Mouse (Mus musculus) MEL (cell line): ENCODE data around the gene Wdcp. TPM values are rescaled to one million over a fixed set of nuclear protein-coding genes. Genes with fewer than 3 reads are reported as not detected.

Experiments
- DNase-seq: peaks from one replicate; pipeline ENCODE4 v3.0.0; 2011; ENCODE audit warnings: low read depth, low spot score
- H3K27ac ChIP-seq: 2 replicates; pipeline ENCODE4 v1.5.1; 2012; ENCODE audit warnings: low read depth, mild to moderate bottlenecking, control low read depth, low read length, moderate library complexity; ENCODE audit not compliant: control insufficient read depth
- H3K27me3 ChIP-seq, 2 experiments: fragments of 150-350 bp in 1 of 2; sonication (generic) in 1 of 2; 2 replicates each; pipeline ENCODE4 v1.6.1; 2012; ENCODE audit warnings: low read length in 2 of 2, mild to moderate bottlenecking in 2 of 2, improper control_type of control experiment in 1 of 2, moderate library complexity in 1 of 2; ENCODE audit not compliant: insufficient read depth in 2 of 2, control insufficient read depth in 1 of 2
- H3K36me3 ChIP-seq, 2 experiments: 2 replicates each; pipeline ENCODE4 v1.6.1; 2012 to 2014; ENCODE audit warnings: low read length in 2 of 2, improper control_type of control experiment in 1 of 2, inconsistent platforms in 1 of 2, mild to moderate bottlenecking in 1 of 2; ENCODE audit not compliant: insufficient read depth in 2 of 2, control insufficient read depth in 1 of 2
- H3K4me1 ChIP-seq, 2 experiments: fragments of 150-350 bp in 1 of 2; sonication (generic) in 1 of 2; 2 replicates each; pipeline ENCODE4 v1.6.1; 2012; ENCODE audit warnings: low read length in 2 of 2, improper control_type of control experiment in 1 of 2, mild to moderate bottlenecking in 1 of 2; ENCODE audit not compliant: insufficient read depth in 2 of 2, control insufficient read depth in 1 of 2
- H3K4me3 ChIP-seq, 2 experiments: fragments of 150-350 bp in 1 of 2; sonication (generic) in 1 of 2; 2 replicates each; pipeline ENCODE4 v1.5.1; 2012; ENCODE audit warnings: low read depth in 2 of 2, low read length in 2 of 2, mild to moderate bottlenecking in 2 of 2, moderate library complexity in 2 of 2, control low read depth in 1 of 2, improper control_type of control experiment in 1 of 2; ENCODE audit not compliant: control insufficient read depth in 1 of 2, insufficient read depth in 1 of 2
- H3K79me2 ChIP-seq: 2 replicates; pipeline ENCODE4 v1.6.1; 2012; ENCODE audit warnings: mild to moderate bottlenecking, low read length, moderate library complexity; ENCODE audit not compliant: control insufficient read depth, poor library complexity, insufficient read depth
- H3K9ac ChIP-seq: 2 replicates; pipeline ENCODE4 v1.6.1; 2012; ENCODE audit warnings: low read depth, mild to moderate bottlenecking, control low read depth, low read length, moderate library complexity; ENCODE audit not compliant: control insufficient read depth, poor library complexity, severe bottlenecking
- H3K9me3 ChIP-seq: fragments of 150-350 bp; sonication (generic); replicated peaks from 2 replicates; pipeline ENCODE4 v1.6.1; 2012; ENCODE audit warnings: mild to moderate bottlenecking, low read length, improper control_type of control experiment, moderate library complexity; ENCODE audit not compliant: insufficient read depth
- CHD2 ChIP-seq: IDR thresholded peaks from 2 replicates; pipeline ENCODE4 v1.6.1; 2011; ENCODE audit warnings: low read length, improper control_type of control experiment
- CTCF ChIP-seq, 3 experiments: IDR thresholded peaks in 2 of 3; conservative IDR thresholded peaks in 1 of 3; 2 replicates each; pipeline ENCODE4 v1.5.1; 2011 to 2012; ENCODE audit warnings: low read length in 3 of 3, low read depth in 2 of 3, mild to moderate bottlenecking in 2 of 3, improper control_type of control experiment in 1 of 3, inconsistent platforms in 1 of 3, mixed read lengths in 1 of 3, moderate library complexity in 1 of 3; ENCODE audit not compliant: control insufficient read depth in 1 of 3, insufficient read depth in 1 of 3, poor library complexity in 1 of 3, severe bottlenecking in 1 of 3
- E2F4 ChIP-seq: IDR thresholded peaks from 2 replicates; pipeline ENCODE4 v1.6.1; 2011; ENCODE audit warnings: low read depth, low read length, improper control_type of control experiment, borderline replicate concordance
- GABPA ChIP-seq: IDR thresholded peaks from 2 replicates; pipeline ENCODE4 v1.6.1; 2012; ENCODE audit warnings: low read depth, mild to moderate bottlenecking, inconsistent platforms, low read length, improper control_type of control experiment, moderate library complexity
- MAFK ChIP-seq: IDR thresholded peaks from 2 replicates; pipeline ENCODE4 v1.6.1; 2011; ENCODE audit warnings: low read depth, mild to moderate bottlenecking, low read length, improper control_type of control experiment, borderline replicate concordance
- MAX ChIP-seq: IDR thresholded peaks from 2 replicates; pipeline ENCODE4 v1.6.1; 2011; ENCODE audit warnings: low read length, improper control_type of control experiment
- MXI1 ChIP-seq: IDR thresholded peaks from 2 replicates; pipeline ENCODE4 v1.6.1; 2011; ENCODE audit warnings: mild to moderate bottlenecking, low read depth, low read length, improper control_type of control experiment
- MYB ChIP-seq: IDR thresholded peaks from 2 replicates; pipeline ENCODE4 v1.6.1; 2011; ENCODE audit warnings: mild to moderate bottlenecking, low read depth, low read length, improper control_type of control experiment
- NRF1 ChIP-seq: IDR thresholded peaks from 2 replicates; pipeline ENCODE4 v1.6.1; 2014; ENCODE audit warnings: low read depth, mild to moderate bottlenecking, inconsistent platforms, low read length, improper control_type of control experiment, moderate library complexity; ENCODE audit not compliant: poor library complexity, insufficient read depth, severe bottlenecking
- POLR2AphosphoS2 ChIP-seq: IDR thresholded peaks from 2 replicates; pipeline ENCODE4 v1.6.1; 2011; ENCODE audit warnings: low read length, improper control_type of control experiment
- POLR2AphosphoS5 ChIP-seq: IDR thresholded peaks from 2 replicates; pipeline ENCODE4 v1.6.1; 2012; ENCODE audit warnings: low read depth, borderline replicate concordance, mild to moderate bottlenecking, inconsistent platforms, low read length, moderate library complexity, mixed read lengths
- SIN3A ChIP-seq: IDR thresholded peaks from 2 replicates; pipeline ENCODE4 v1.6.1; 2012; ENCODE audit warnings: low read length, improper control_type of control experiment, inconsistent platforms
- SMC3 ChIP-seq: IDR thresholded peaks from 2 replicates; pipeline ENCODE4 v1.6.1; 2011; ENCODE audit warnings: low read depth, low read length, improper control_type of control experiment
- USF2 ChIP-seq, 2 experiments: IDR thresholded peaks; 2 replicates each; pipeline ENCODE4 v1.6.1; 2011 to 2012; ENCODE audit warnings: improper control_type of control experiment in 2 of 2, low read length in 2 of 2, borderline replicate concordance in 1 of 2, inconsistent platforms in 1 of 2, low read depth in 1 of 2, mild to moderate bottlenecking in 1 of 2; ENCODE audit not compliant: insufficient read depth in 1 of 2
- ZC3H11A ChIP-seq: IDR thresholded peaks from 2 replicates; pipeline ENCODE4 v1.6.1; 2012; ENCODE audit warnings: low read depth, mild to moderate bottlenecking, inconsistent platforms, low read length, improper control_type of control experiment
- polyA plus RNA-seq, 2 experiments: library from polyadenylated mRNA; stranded (reverse) in 1 of 2; unstranded in 1 of 2; fragments of >175 nt in 1 of 2; fragments of >200 nt in 1 of 2; gene quantifications; 2 replicates each; pipeline versions ENCODE4 v1.2.1 to v1.2.4; 2012; ENCODE audit warnings: low replicate concordance in 2 of 2, low read depth in 1 of 2; ENCODE audit not compliant: insufficient read length in 2 of 2, insufficient read depth in 1 of 2, missing spikeins in 1 of 2
- total RNA-seq: library from RNA; depleted of rRNA; stranded (reverse); fragments of 300-350 nt; gene quantifications from 2 replicates; pipeline ENCODE4 v1.2.3, GENCODE M21; 2012; rRNA removed

Wdcp gene
- total and polyA plus RNA-seq, 3 experiments, result 12.6 to 16.5 TPM; not detected in 1

DNA sequence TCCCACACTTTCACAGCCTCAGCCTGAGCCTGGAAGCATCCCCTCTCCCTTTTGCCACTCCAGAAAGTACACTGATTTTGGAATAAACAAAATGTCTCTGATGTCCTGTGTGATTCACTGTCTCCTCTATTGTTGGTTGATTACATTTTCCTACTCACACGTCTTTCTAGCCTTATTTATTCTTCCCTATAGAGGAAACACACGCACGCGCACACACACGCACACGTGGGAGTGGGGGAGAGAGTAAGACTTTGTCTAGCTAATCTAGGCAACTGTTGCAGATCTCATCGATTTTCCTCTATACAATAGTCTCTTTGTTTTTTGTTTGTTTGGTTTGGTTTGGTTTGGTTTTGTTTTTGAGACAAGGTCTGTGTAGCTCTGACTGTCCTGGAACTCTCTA is 65.3 kb downstream of the Wdcp start:
- H3K27me3 ChIP-seq, result no peaks in the 10 kb centered on the region
- H3K9ac ChIP-seq, result no peak overlapping the region
- DNase-seq, result no peak
- no peak for TF ChIP-seq USF2 (IDR thresholded peaks at IDR 0.05; ENCODE audit: borderline replicate concordance in 1 of 2, insufficient read depth in 1 of 2, low read depth in 1 of 2, low read length in 2 of 2)
- no peak for TF ChIP-seq GABPA
- no peak for TF ChIP-seq POLR2AphosphoS5
- TF ChIP-seq MYB, result no peak
- TF ChIP-seq CTCF (IDR thresholded peaks at IDR 0.05 in 2 of 3, conservative IDR thresholded peaks at IDR 0.05 in 1 of 3; ENCODE audit: control insufficient read depth in 1 of 3, insufficient read depth in 1 of 3, low read depth in 2 of 3, low read length in 3 of 3, poor library complexity in 1 of 3, severe bottlenecking in 1 of 3), result no peak
- TF ChIP-seq MAFK, result no peak
- TF ChIP-seq SIN3A, result no peak
- TF ChIP-seq CHD2, result no peak
- no peak for TF ChIP-seq E2F4
- no peak for TF ChIP-seq POLR2AphosphoS2
- no peak for TF ChIP-seq NRF1
- TF ChIP-seq ZC3H11A, result no peak
- no peak for TF ChIP-seq MXI1
- TF ChIP-seq MAX, result no peak
- no peak for TF ChIP-seq SMC3
- peak overlapping the region; percentile 76 to 79; a peak in 1 of 4 replicates for H3K4me3 ChIP-seq
- peaks cover 16% of the 10 kb centered on the region for H3K79me2 ChIP-seq
- no peak overlapping the region for H3K27ac ChIP-seq
- peaks cover 4 to 9% of the 10 kb centered on the region in 2 experiments; a peak in 3 of 4 replicates for H3K4me1 ChIP-seq
- peaks cover 2 to 8% of the 10 kb centered on the region in 2 experiments; a peak in 2 of 4 replicates for H3K36me3 ChIP-seq
- no peaks in the 10 kb centered on the region for H3K9me3 ChIP-seq

Other genes with a start within 250 kb of the Wdcp start
- gene Fam228a, start 104.9 kb upstream of the Wdcp start, total RNA-seq, result 0.15 and 0.23 TPM in 2 replicates
- under 1 TPM in 1 of 2 experiments, not detected in 1; 0.33 TPM for gene Fam228a, start 104.9 kb upstream of the Wdcp start, polyA plus RNA-seq
- gene Pfn4, start 74.3 kb upstream of the Wdcp start, total RNA-seq, result 0.19 and 0.26 TPM in 2 replicates
- under 1 TPM in 1 of 2 experiments, not detected in 1; 0.70 TPM for gene Pfn4, start 74.3 kb upstream of the Wdcp start, polyA plus RNA-seq
- 4.0 and 4.8 TPM in 2 replicates for gene Fam228b, start 74.0 kb upstream of the Wdcp start, total RNA-seq
- 1 to 10 TPM in 1 of 2 experiments, not detected in 1; 5.3 TPM for gene Fam228b, start 74.0 kb upstream of the Wdcp start, polyA plus RNA-seq
- gene Sf3b6, start 25.8 kb upstream of the Wdcp start, total RNA-seq, result 163 and 181 TPM in 2 replicates
- gene Sf3b6, start 25.8 kb upstream of the Wdcp start, polyA plus RNA-seq, result 100 to 1,000 TPM in 1 of 2 experiments, not detected in 1; 186 TPM
- gene Fkbp1b, start 1.7 kb upstream of the Wdcp start, total RNA-seq, result 2.1 and 3.0 TPM in 2 replicates
- gene Fkbp1b, start 1.7 kb upstream of the Wdcp start, polyA plus RNA-seq, result 1 to 10 TPM in 1 of 2 experiments, not detected in 1; 6.8 TPM
- 16.9 and 31.9 TPM in 2 replicates for gene Mfsd2b, start 31.1 kb downstream of the Wdcp start, total RNA-seq
- gene Mfsd2b, start 31.1 kb downstream of the Wdcp start, polyA plus RNA-seq, result 100 to 1,000 TPM in 1 of 2 experiments, not detected in 1; 117 TPM
- 20.3 and 22.8 TPM in 2 replicates for gene Ubxn2a, start 64.4 kb downstream of the Wdcp start, total RNA-seq
- 10 to 100 TPM in 1 of 2 experiments, not detected in 1; 21.9 TPM for gene Ubxn2a, start 64.4 kb downstream of the Wdcp start, polyA plus RNA-seq
- 9.9 and 11.2 TPM in 2 replicates for gene Atad2b, start 74.0 kb downstream of the Wdcp start, total RNA-seq
- 10 to 100 TPM; 15.3 to 44.3 TPM for gene Atad2b, start 74.0 kb downstream of the Wdcp start, polyA plus RNA-seq